Comparison of ENCODE assay signal across 27 mouse cellular contexts in the genomic region with DNA sequence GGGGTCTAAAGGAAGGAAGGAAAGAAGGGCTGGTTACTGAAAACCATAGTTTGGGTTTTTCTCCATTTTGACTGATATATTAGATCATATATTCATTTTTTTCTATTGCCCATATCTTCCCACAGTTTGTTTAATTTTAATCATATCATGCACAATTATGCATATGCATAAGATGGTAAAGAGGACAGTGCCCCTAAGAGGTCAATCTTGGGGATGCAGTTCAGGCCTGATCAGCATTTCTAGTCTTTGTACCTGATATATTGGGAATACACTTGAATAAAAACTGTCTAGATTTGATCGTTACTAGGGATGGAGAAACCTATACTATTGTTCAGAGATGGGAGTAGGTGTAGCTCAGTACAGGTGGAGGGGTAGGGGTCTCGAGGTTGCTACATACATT. TPM values are rescaled to one million over a fixed set of nuclear protein-coding genes. Genes with fewer than 3 reads are reported as not detected.
DNase-seq lines count a peak whose midpoint lies in the region; ATAC-seq and TF ChIP-seq lines count a peak whose summit lies in the region.
"Had no signal": no experiment of that assay in that cellular context is flagged by ENCODE, and none has a peak within 500 bp of the region (broad histone marks: within the 10 kb centered on the region; RNA-seq: fewer than 3 reads in every experiment).

No protein-coding gene starts in this region.

- H3K36me3 ChIP-seq in heart, adult 2 months (ENCODE audit: control insufficient read depth, insufficient read depth, low read length), result no peaks in the 10 kb centered on the region
- H3K36me3 ChIP-seq in midbrain, postnatal 0 days (ENCODE audit: insufficient read depth, low read length), result peaks cover 70% of the 10 kb centered on the region
- H3K36me3 ChIP-seq in midbrain, embryonic 11.5 days (ENCODE audit: control insufficient read depth, insufficient read depth, low read length), result peaks cover 3% of the 10 kb centered on the region; the same call in 1 of the 2 replicates
- H3K36me3 ChIP-seq in neural tube, embryonic 15.5 days, result peaks cover 92% of the 10 kb centered on the region

- no peak overlapping the region for H3K4me2 ChIP-seq in midbrain, postnatal 0 days (ENCODE audit: low read depth, low read length, poor library complexity, severe bottlenecking)
- H3K4me2 ChIP-seq in midbrain, embryonic 11.5 days, result no peak overlapping the region
- no peak overlapping the region for H3K4me2 ChIP-seq in neural tube, embryonic 15.5 days
- H3K4me2 ChIP-seq: embryonic facial prominence, embryonic 12.5 days; forebrain, embryonic 15.5 days; hindbrain, embryonic 13.5 days; limb, embryonic 12.5 days; lung, embryonic 15.5 days; midbrain, embryonic 13.5 days; stomach, embryonic 15.5 days had no signal

- ATAC-seq in midbrain, postnatal 0 days (ENCODE audit: low FRiP score), result no peak
- ATAC-seq in midbrain, embryonic 11.5 days (ENCODE audit: low FRiP score), result no peak
- no peak for ATAC-seq in neural tube, embryonic 15.5 days (ENCODE audit: low FRiP score)
- ATAC-seq: forebrain, embryonic 15.5 days; midbrain, embryonic 13.5 days had no signal

- TF ChIP-seq POLR2A in heart, adult 2 months (IDR thresholded peaks at IDR 0.05; ENCODE audit: insufficient read depth, low read depth, low read length), result no peak

- H3K79me2 ChIP-seq in heart, adult 2 months (replicated peaks; ENCODE audit: control insufficient read depth, insufficient read depth, low read length), result no peaks in the 10 kb centered on the region

- no peaks in the 10 kb centered on the region for H3K27me3 ChIP-seq in heart, adult 2 months (ENCODE audit: control insufficient read depth, insufficient read depth, low read length)
- H3K27me3 ChIP-seq in midbrain, postnatal 0 days (ENCODE audit: insufficient read depth, low read length), result no peaks in the 10 kb centered on the region
- H3K27me3 ChIP-seq in midbrain, embryonic 11.5 days (ENCODE audit: control insufficient read depth, insufficient read depth, low read length), result no peaks in the 10 kb centered on the region
- no peaks in the 10 kb centered on the region for H3K27me3 ChIP-seq in neural tube, embryonic 15.5 days (replicated peaks)
- H3K27me3 ChIP-seq: embryonic facial prominence, embryonic 12.5 days; forebrain, embryonic 15.5 days; hindbrain, embryonic 13.5 days; limb, embryonic 12.5 days; lung, embryonic 15.5 days; megakaryocyte, embryonic 14.5 days; midbrain, embryonic 13.5 days; stomach, embryonic 15.5 days had no signal

- no peak for TF ChIP-seq EP300 in heart, adult 2 months (IDR thresholded peaks at IDR 0.05; ENCODE audit: insufficient read depth, low read depth, low read length)

- H3K9me3 ChIP-seq in midbrain, postnatal 0 days (ENCODE audit: low read length), result no peaks in the 10 kb centered on the region
- no peaks in the 10 kb centered on the region for H3K9me3 ChIP-seq in midbrain, embryonic 11.5 days (ENCODE audit: control insufficient read depth, low read length)
- H3K9me3 ChIP-seq in neural tube, embryonic 15.5 days (replicated peaks), result no peaks in the 10 kb centered on the region
- H3K9me3 ChIP-seq: embryonic facial prominence, embryonic 12.5 days; forebrain, embryonic 10.5 days; forebrain, embryonic 15.5 days; G1E; hindbrain, embryonic 13.5 days; limb, embryonic 12.5 days; lung, embryonic 15.5 days; megakaryocyte, embryonic 14.5 days; midbrain, embryonic 13.5 days; stomach, embryonic 15.5 days had no signal

- intact Hi-C loops in heart, adult 2 months (cut with DNase I), result no loop called here
- intact Hi-C loops in left cerebral cortex, adult 2 months (cut with DNase I), result no loop called here

- 85% methylated on average over 2 of the region's 2 CpGs for WGBS in heart, adult 2 months
- WGBS in midbrain, postnatal 0 days, result 83% methylated on average over 2 of the region's 2 CpGs
- 92% methylated on average over 2 of the region's 2 CpGs for WGBS in midbrain, embryonic 11.5 days
- 95% methylated on average over 2 of the region's 2 CpGs for WGBS in neural tube, embryonic 15.5 days

- no peak overlapping the region for H3K27ac ChIP-seq in heart, adult 2 months
- no peak overlapping the region for H3K27ac ChIP-seq in left cerebral cortex, adult 2 months
- no peak overlapping the region for H3K27ac ChIP-seq in midbrain, postnatal 0 days (ENCODE audit: low read depth, low read length)
- H3K27ac ChIP-seq in midbrain, embryonic 11.5 days (ENCODE audit: low read depth, low read length), result no peak overlapping the region
- no peak overlapping the region for H3K27ac ChIP-seq in neural tube, embryonic 15.5 days (replicated peaks)
- H3K27ac ChIP-seq: embryonic facial prominence, embryonic 12.5 days; forebrain, embryonic 10.5 days; forebrain, embryonic 15.5 days; hindbrain, embryonic 13.5 days; limb, embryonic 12.5 days; lung, embryonic 15.5 days; midbrain, embryonic 13.5 days; stomach, embryonic 15.5 days had no signal

- no peak overlapping the region for H3K4me3 ChIP-seq in heart, adult 2 months
- H3K4me3 ChIP-seq in left cerebral cortex, adult 2 months, result no peak overlapping the region
- H3K4me3 ChIP-seq in midbrain, postnatal 0 days (ENCODE audit: low read depth, low read length), result no peak overlapping the region
- H3K4me3 ChIP-seq in midbrain, embryonic 11.5 days (ENCODE audit: low read depth, low read length), result no peak overlapping the region
- no peak overlapping the region for H3K4me3 ChIP-seq in neural tube, embryonic 15.5 days (replicated peaks)
- H3K4me3 ChIP-seq: embryonic facial prominence, embryonic 12.5 days; forebrain, embryonic 10.5 days; forebrain, embryonic 15.5 days; hindbrain, embryonic 13.5 days; limb, embryonic 12.5 days; lung, embryonic 15.5 days; megakaryocyte, embryonic 14.5 days; midbrain, embryonic 13.5 days; stomach, embryonic 15.5 days had no signal

- DNase-seq in heart, adult 2 months, result no peak
- no peak for DNase-seq in heart, postnatal 4 days
- DNase-seq in left cerebral cortex, adult 2 months (ENCODE audit: extremely low spot score in 1 of 2, low spot score in 2 of 2), result no peak
- no peak for DNase-seq in left cerebral cortex, adult 11 months (ENCODE audit: low spot score)
- DNase-seq in midbrain, postnatal 0 days (ENCODE audit: low spot score), result no peak
- DNase-seq in midbrain, embryonic 11.5 days (ENCODE audit: low spot score, missing footprints), result no peak
- DNase-seq: cerebellum, adult 11-12 months; cerebellum, adult 9-11 months; embryo, embryonic 11 days; kidney, adult 2 months; kidney, postnatal 4 days; lung, postnatal 36 days; retina, postnatal 1 day; right cerebral cortex, postnatal 14 days; thymus, postnatal 25 days had no signal

- H3K4me1 ChIP-seq in heart, adult 2 months (ENCODE audit: control insufficient read depth, insufficient read depth, low read length), result no peaks in the 10 kb centered on the region
- H3K4me1 ChIP-seq in midbrain, postnatal 0 days (ENCODE audit: insufficient read depth, low read length), result no peaks in the 10 kb centered on the region
- no peaks in the 10 kb centered on the region for H3K4me1 ChIP-seq in midbrain, embryonic 11.5 days (ENCODE audit: control insufficient read depth, insufficient read depth, low read length)
- no peaks in the 10 kb centered on the region for H3K4me1 ChIP-seq in neural tube, embryonic 15.5 days
- H3K4me1 ChIP-seq: embryonic facial prominence, embryonic 12.5 days; forebrain, embryonic 10.5 days; forebrain, embryonic 15.5 days; hindbrain, embryonic 13.5 days; limb, embryonic 12.5 days; lung, embryonic 15.5 days; midbrain, embryonic 13.5 days; stomach, embryonic 15.5 days had no signal

- no peak overlapping the region for H3K9ac ChIP-seq in heart, adult 2 months (ENCODE audit: low read depth, low read length)
- H3K9ac ChIP-seq in midbrain, postnatal 0 days (replicated peaks; ENCODE audit: low read length, poor library complexity, severe bottlenecking), result no peak overlapping the region
- H3K9ac ChIP-seq in midbrain, embryonic 11.5 days (ENCODE audit: low read length), result no peak overlapping the region
- no peak overlapping the region for H3K9ac ChIP-seq in neural tube, embryonic 15.5 days (replicated peaks)
- H3K9ac ChIP-seq: embryonic facial prominence, embryonic 12.5 days; forebrain, embryonic 15.5 days; hindbrain, embryonic 13.5 days; limb, embryonic 12.5 days; lung, embryonic 15.5 days; midbrain, embryonic 13.5 days; stomach, embryonic 15.5 days had no signal

- peak; percentile 32 for TF ChIP-seq CTCF in heart, adult 2 months (IDR thresholded peaks at IDR 0.05)
- TF ChIP-seq CTCF in left cerebral cortex, adult 2 months (IDR thresholded peaks at IDR 0.05), result peak; percentile 1; the same call in 1 of the 2 replicates
- peak; percentile 37 for TF ChIP-seq CTCF in midbrain, postnatal 0 days (IDR thresholded peaks at IDR 0.05)

RNA-seq across cellular contexts. Expression of a gene that starts 11.5 kb away (rescaled TPM):
- 1 to 10 TPM; 6.1 to 6.2 TPM for total RNA-seq in heart, adult 2 months (2021)
- 5.1 and 5.2 TPM in 2 replicates for polyA plus RNA-seq in heart, adult 2 months (2012; rRNA removed)
- total RNA-seq in heart, postnatal 4 days (2021), result 10 to 100 TPM; 10.6 TPM
- 10 to 100 TPM; 21.5 to 23.2 TPM for total RNA-seq in left cerebral cortex, adult 2 months (2021)
- total RNA-seq in midbrain, postnatal 0 days (2014; rRNA removed), result 25.0 and 35.4 TPM in 2 replicates
- 15.3 and 18.3 TPM in 2 replicates for polyA plus RNA-seq in midbrain, postnatal 0 days (2015; fragmentation: Nextera tagmentation; extraction: Ambion mirVana)
- polyA plus RNA-seq in midbrain, embryonic 11.5 days (2014; fragmentation: Nextera tagmentation; extraction: Ambion mirVana), result 12.6 and 14.3 TPM in 2 replicates
- polyA plus RNA-seq in neural tube, embryonic 15.5 days (2015; fragmentation: Nextera tagmentation; extraction: Ambion mirVana), result 27.8 and 28.9 TPM in 2 replicates

RNA-seq across cellular contexts. Expression of a gene that starts 13.3 kb away (rescaled TPM):
- total RNA-seq in heart, adult 2 months (2021), result 1 to 10 TPM in 1 of 2 experiments, under 1 TPM in 1; 0.47 to 1.5 TPM
- polyA plus RNA-seq in heart, adult 2 months (2012; rRNA removed), result 1.1 and 2.8 TPM in 2 replicates
- 100 to 1,000 TPM; 132 to 141 TPM for total RNA-seq in heart, postnatal 4 days (2021)
- total RNA-seq in left cerebral cortex, adult 2 months (2021), result under 1 TPM; 0.77 to 0.97 TPM
- 12.9 and 13.2 TPM in 2 replicates for total RNA-seq in midbrain, postnatal 0 days (2014; rRNA removed)
- 13.3 and 14.1 TPM in 2 replicates for polyA plus RNA-seq in midbrain, postnatal 0 days (2015; fragmentation: Nextera tagmentation; extraction: Ambion mirVana)
- polyA plus RNA-seq in midbrain, embryonic 11.5 days (2014; fragmentation: Nextera tagmentation; extraction: Ambion mirVana), result 231 and 232 TPM in 2 replicates
- polyA plus RNA-seq in neural tube, embryonic 15.5 days (2015; fragmentation: Nextera tagmentation; extraction: Ambion mirVana), result 23.9 and 48.7 TPM in 2 replicates

RNA-seq across cellular contexts. Expression of a gene that starts 20.0 kb away (rescaled TPM):
- total RNA-seq in heart, adult 2 months (2021), result 10 to 100 TPM; 22.9 to 27.2 TPM
- 16.8 and 26.2 TPM in 2 replicates for polyA plus RNA-seq in heart, adult 2 months (2012; rRNA removed)
- 10 to 100 TPM; 23.5 to 24.8 TPM for total RNA-seq in heart, postnatal 4 days (2021)
- 10 to 100 TPM; 40.8 to 45.3 TPM for total RNA-seq in left cerebral cortex, adult 2 months (2021)
- 50.9 and 76.4 TPM in 2 replicates for total RNA-seq in midbrain, postnatal 0 days (2014; rRNA removed)
- 80.6 and 84.8 TPM in 2 replicates for polyA plus RNA-seq in midbrain, postnatal 0 days (2015; fragmentation: Nextera tagmentation; extraction: Ambion mirVana)
- polyA plus RNA-seq in midbrain, embryonic 11.5 days (2014; fragmentation: Nextera tagmentation; extraction: Ambion mirVana), result 53.1 and 53.2 TPM in 2 replicates
- polyA plus RNA-seq in neural tube, embryonic 15.5 days (2015; fragmentation: Nextera tagmentation; extraction: Ambion mirVana), result 65.6 and 68.2 TPM in 2 replicates

RNA-seq across cellular contexts. Expression of a gene that starts 34.8 kb away (rescaled TPM):
- total RNA-seq in heart, adult 2 months (2021), result under 1 TPM; 0.23 to 0.39 TPM
- 0.20 and 0.23 TPM in 2 replicates for polyA plus RNA-seq in heart, adult 2 months (2012; rRNA removed)
- total RNA-seq in heart, postnatal 4 days (2021), result under 1 TPM; 0.47 to 0.86 TPM
- 1 to 10 TPM; 2.0 to 2.8 TPM for total RNA-seq in left cerebral cortex, adult 2 months (2021)
- total RNA-seq in midbrain, postnatal 0 days (2014; rRNA removed), result 1.2 and 1.6 TPM in 2 replicates
- 2.4 and 3.2 TPM in 2 replicates for polyA plus RNA-seq in midbrain, postnatal 0 days (2015; fragmentation: Nextera tagmentation; extraction: Ambion mirVana)
- 0.53 and 0.91 TPM in 2 replicates for polyA plus RNA-seq in midbrain, embryonic 11.5 days (2014; fragmentation: Nextera tagmentation; extraction: Ambion mirVana)
- polyA plus RNA-seq in neural tube, embryonic 15.5 days (2015; fragmentation: Nextera tagmentation; extraction: Ambion mirVana), result 2.0 and 2.4 TPM in 2 replicates
- total RNA-seq: monocyte, adult 5-6 weeks had no signal

RNA-seq across cellular contexts. Expression of a gene that starts 43.3 kb away (rescaled TPM):
- total RNA-seq in heart, adult 2 months (2021), result 1 to 10 TPM; 5.6 to 6.1 TPM
- polyA plus RNA-seq in heart, adult 2 months (2012; rRNA removed), result 7.0 and 7.4 TPM in 2 replicates
- total RNA-seq in heart, postnatal 4 days (2021), result 1 to 10 TPM; 8.5 to 9.5 TPM
- total RNA-seq in left cerebral cortex, adult 2 months (2021), result 10 to 100 TPM; 14.9 to 15.2 TPM
- 22.7 and 30.6 TPM in 2 replicates for total RNA-seq in midbrain, postnatal 0 days (2014; rRNA removed)
- 7.4 and 7.9 TPM in 2 replicates for polyA plus RNA-seq in midbrain, postnatal 0 days (2015; fragmentation: Nextera tagmentation; extraction: Ambion mirVana)
- polyA plus RNA-seq in midbrain, embryonic 11.5 days (2014; fragmentation: Nextera tagmentation; extraction: Ambion mirVana), result 10.1 and 10.9 TPM in 2 replicates
- 11.6 and 14.6 TPM in 2 replicates for polyA plus RNA-seq in neural tube, embryonic 15.5 days (2015; fragmentation: Nextera tagmentation; extraction: Ambion mirVana)
